8 mouse cellular contexts compared by ENCODE assay signal in the genomic region with DNA sequence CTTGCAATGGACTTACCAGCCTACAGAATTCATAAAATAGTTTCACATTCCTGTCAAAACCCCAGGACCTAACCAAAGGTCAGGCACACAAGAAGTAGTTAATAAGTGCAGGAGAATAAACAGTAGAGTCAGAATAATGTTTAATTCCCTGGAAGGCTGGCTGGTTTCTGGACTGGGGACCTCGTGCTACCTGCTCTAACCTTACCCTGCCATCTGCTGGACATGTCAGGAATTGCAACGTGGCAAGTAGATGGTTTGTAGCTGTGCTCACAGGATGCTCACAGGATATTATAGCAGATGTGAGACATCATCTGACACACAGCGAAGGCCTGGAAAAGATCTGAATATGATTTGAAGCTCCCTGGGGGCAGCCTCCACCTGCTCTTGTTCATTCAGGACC. TPM values are rescaled to one million over a fixed set of nuclear protein-coding genes. Genes with fewer than 3 reads are reported as not detected.
DNase-seq lines count a peak whose midpoint lies in the region; ATAC-seq and TF ChIP-seq lines count a peak whose summit lies in the region.

No protein-coding gene starts in this region.

- no peak overlapping the region for H3K9ac ChIP-seq in embryonic facial prominence, embryonic 14.5 days (ENCODE audit: low read depth, low read length)

- peak; percentile 98 for TF ChIP-seq CTCF in E14TG2a.4 (conservative IDR thresholded peaks at IDR 0.05; ENCODE audit: low read length)
- peak; percentile 95 for TF ChIP-seq CTCF in bone marrow, adult 2 months (IDR thresholded peaks at IDR 0.05; ENCODE audit: control insufficient read depth, insufficient read depth, low read length)
- TF ChIP-seq CTCF in lung, adult 2 months (IDR thresholded peaks at IDR 0.05; ENCODE audit: insufficient read depth, low read length), result peak; percentile 97

- no peak for TF ChIP-seq POLR2A in bone marrow, adult 2 months (IDR thresholded peaks at IDR 0.05; ENCODE audit: borderline replicate concordance, control insufficient read depth, low read depth, low read length)
- TF ChIP-seq POLR2A in lung, adult 2 months (IDR thresholded peaks at IDR 0.05; ENCODE audit: borderline replicate concordance, extremely low read depth, low read depth, low read length), result no peak

- peaks cover 10% of the 10 kb centered on the region for H3K27me3 ChIP-seq in E14TG2a.4 (ENCODE audit: insufficient read depth, low read length)
- no peaks in the 10 kb centered on the region for H3K27me3 ChIP-seq in embryonic facial prominence, embryonic 14.5 days (replicated peaks; ENCODE audit: control insufficient read depth, insufficient read depth, low read length)

- ATAC-seq in embryonic facial prominence, embryonic 14.5 days (ENCODE audit: low read depth), result peak; percentile 35; the same call in 1 of the 2 replicates

- peak; percentile 81 for DNase-seq in embryonic facial prominence, embryonic 14.5 days (ENCODE audit: low spot score)
- DNase-seq in heart, postnatal 36 days, result peak; percentile 83 to 90
- DNase-seq in kidney, postnatal 4 days, result peak; percentile 92 to 93
- DNase-seq in lung, adult 2 months, result peak; percentile 79
- peak; percentile 77 for DNase-seq in ovary, postnatal 14 days (ENCODE audit: low spot score)
- DNase-seq in thymus, postnatal 0 days (ENCODE audit: low spot score), result peak; percentile 90

- H3K9me3 ChIP-seq in E14TG2a.4 (ENCODE audit: low read length), result 0 out of 2 replicates have a peak, but pooled peaks cover 3% of the 10 kb centered on the region
- H3K9me3 ChIP-seq in embryonic facial prominence, embryonic 14.5 days (ENCODE audit: control insufficient read depth, low read length), result no peaks in the 10 kb centered on the region

- intact Hi-C loops in heart, postnatal 36 days (cut with DNase I), result loop anchor here (1.0 to 2.0 kb wide), 2 partner anchors 23 to 206 kb away; no protein-coding TSS in a partner anchor

- no peak overlapping the region for H3K27ac ChIP-seq in bone marrow, adult 2 months (ENCODE audit: control insufficient read depth, insufficient read depth, low read depth, low read length, poor library complexity)
- H3K27ac ChIP-seq in embryonic facial prominence, embryonic 14.5 days (replicated peaks; ENCODE audit: low read depth, low read length), result no peak overlapping the region

- no peak overlapping the region for H3K4me3 ChIP-seq in E14TG2a.4 (replicated peaks; ENCODE audit: low read length)
- H3K4me3 ChIP-seq in bone marrow, adult 2 months (replicated peaks; ENCODE audit: control insufficient read depth, low read depth, low read length), result no peak overlapping the region
- H3K4me3 ChIP-seq in embryonic facial prominence, embryonic 14.5 days (ENCODE audit: low read depth, low read length), result no peak overlapping the region
- no peak overlapping the region for H3K4me3 ChIP-seq in lung, adult 2 months (replicated peaks; ENCODE audit: extremely low read depth, low read depth, low read length)

- H3K4me2 ChIP-seq in embryonic facial prominence, embryonic 14.5 days (ENCODE audit: low read depth, low read length), result no peak overlapping the region

- WGBS in bone marrow, adult 2 months, result 0% methylated on average over 3 of the region's 3 CpGs
- WGBS in embryonic facial prominence, embryonic 14.5 days, result 5% methylated on average over 3 of the region's 3 CpGs
- whole genome bisulfite sequencing in lung, adult 2 months, result 3% methylated on average over 3 of the region's 3 CpGs

- H3K4me1 ChIP-seq in E14TG2a.4 (replicated peaks; ENCODE audit: low read depth, low read length), result no peaks in the 10 kb centered on the region
- H3K4me1 ChIP-seq in bone marrow, adult 2 months (ENCODE audit: control insufficient read depth, insufficient read depth, low read length), result peaks cover 6% of the 10 kb centered on the region
- no peaks in the 10 kb centered on the region for H3K4me1 ChIP-seq in embryonic facial prominence, embryonic 14.5 days (ENCODE audit: control insufficient read depth, insufficient read depth, low read length)
- H3K4me1 ChIP-seq in lung, adult 2 months (ENCODE audit: control insufficient read depth, insufficient read depth, low read length), result peaks cover 2% of the 10 kb centered on the region

- no peaks in the 10 kb centered on the region for H3K36me3 ChIP-seq in E14TG2a.4 (ENCODE audit: insufficient read depth, low read length)
- no peaks in the 10 kb centered on the region for H3K36me3 ChIP-seq in embryonic facial prominence, embryonic 14.5 days (ENCODE audit: control insufficient read depth, insufficient read depth, low read length)

RNA-seq across cellular contexts. Expression of gene Asb2, which starts 7.3 kb away (rescaled TPM):
- 2.8 TPM in 2 replicates for polyA plus RNA-seq in bone marrow, adult 2 months (2011; ENCODE audit: insufficient read depth, insufficient read length, low replicate concordance, missing spikeins)
- 21.1 and 22.0 TPM in 2 replicates for polyA plus RNA-seq in embryonic facial prominence, embryonic 14.5 days (2014; fragmentation: Nextera tagmentation; extraction: Ambion mirVana)
- total RNA-seq in heart, postnatal 36 days (2021), result 100 to 1,000 TPM; 370 to 512 TPM
- 24.4 and 35.1 TPM in 2 replicates for polyA plus RNA-seq in lung, adult 2 months (2012; rRNA removed)
- polyA plus RNA-seq in thymus, postnatal 0 days (2015; fragmentation: Nextera tagmentation; extraction: Ambion mirVana), result 5.2 and 5.6 TPM in 2 replicates

RNA-seq across cellular contexts. Expression of gene Fam181a, which starts 37.7 kb away (rescaled TPM):
- not detected in 2 replicates for polyA plus RNA-seq in bone marrow, adult 2 months (2011; ENCODE audit: insufficient read depth, insufficient read length, low replicate concordance, missing spikeins)
- polyA plus RNA-seq in embryonic facial prominence, embryonic 14.5 days (2014; fragmentation: Nextera tagmentation; extraction: Ambion mirVana), result 0.21 TPM in 1 of 2 replicates, not detected in the other
- total RNA-seq in heart, postnatal 36 days (2021), result not detected
- polyA plus RNA-seq in lung, adult 2 months (2012; rRNA removed), result 0.47 and 1.00 TPM in 2 replicates
- not detected in 2 replicates for polyA plus RNA-seq in thymus, postnatal 0 days (2015; fragmentation: Nextera tagmentation; extraction: Ambion mirVana)

RNA-seq across cellular contexts. Expression of gene Otub2, which starts 40.0 kb away (rescaled TPM):
- polyA plus RNA-seq in bone marrow, adult 2 months (2011; ENCODE audit: insufficient read depth, insufficient read length, low replicate concordance, missing spikeins), result 9.0 and 13.3 TPM in 2 replicates
- polyA plus RNA-seq in embryonic facial prominence, embryonic 14.5 days (2014; fragmentation: Nextera tagmentation; extraction: Ambion mirVana), result 11.2 and 11.9 TPM in 2 replicates
- 1 to 10 TPM; 2.6 to 4.5 TPM for total RNA-seq in heart, postnatal 36 days (2021)
- polyA plus RNA-seq in lung, adult 2 months (2012; rRNA removed), result 5.0 and 10.4 TPM in 2 replicates
- 1.9 TPM in 2 replicates for polyA plus RNA-seq in thymus, postnatal 0 days (2015; fragmentation: Nextera tagmentation; extraction: Ambion mirVana)

RNA-seq across cellular contexts. Expression of gene 9330161L09Rik, which starts 59.1 kb away (rescaled TPM):
- polyA plus RNA-seq in bone marrow, adult 2 months (2011; ENCODE audit: insufficient read depth, insufficient read length, low replicate concordance, missing spikeins), result 0.99 TPM in 1 of 2 replicates, not detected in the other
- polyA plus RNA-seq in embryonic facial prominence, embryonic 14.5 days (2014; fragmentation: Nextera tagmentation; extraction: Ambion mirVana), result 0.29 and 0.69 TPM in 2 replicates
- 1 to 10 TPM; 1.3 to 1.4 TPM for total RNA-seq in heart, postnatal 36 days (2021)
- polyA plus RNA-seq in lung, adult 2 months (2012; rRNA removed), result 0.96 and 1.2 TPM in 2 replicates
- polyA plus RNA-seq in thymus, postnatal 0 days (2015; fragmentation: Nextera tagmentation; extraction: Ambion mirVana), result 0.14 and 0.21 TPM in 2 replicates
